Mouse (Mus musculus): ENCODE measurements around the gene Reep3. TPM values are rescaled to one million over a fixed set of nuclear protein-coding genes. Genes with fewer than 3 reads are reported as not detected.

Reep3 gene
- polyA plus RNA-seq, 1 experiment from 2014 or later, result 18.2 TPM

GRCm38 (mm10) chr10:67053475-67053874 lies 43.3 kb downstream of the Reep3 start:
- no peak for DNase-seq (ENCODE audit: low spot score)

- DNase-seq (ENCODE audit: low spot score), result peak; percentile 20
Observed at GRCm38 (mm10) chr10:67052429-67052828, 44.3 kb downstream of the Reep3 start.

- DNase-seq (ENCODE audit: low spot score), result no peak
Observed at GRCm38 (mm10) chr10:67051466-67051865, 45.3 kb downstream of the Reep3 start.

- no peak for DNase-seq (ENCODE audit: low spot score)
Observed at GRCm38 (mm10) chr10:67050766-67051165, 46.0 kb downstream of the Reep3 start.

GRCm38 (mm10) chr10:67049621-67050020 lies 47.1 kb downstream of the Reep3 start:
- no peak for DNase-seq (ENCODE audit: low spot score)

- DNase-seq (ENCODE audit: low spot score), result no peak
Observed at GRCm38 (mm10) chr10:67048871-67049615, 47.7 kb downstream of the Reep3 start.

- DNase-seq (ENCODE audit: low spot score), result no peak
Observed at GRCm38 (mm10) chr10:67047712-67048645, 48.8 kb downstream of the Reep3 start.

- no peak for DNase-seq (ENCODE audit: low spot score)
Observed at GRCm38 (mm10) chr10:67045192-67045899, 51.4 kb downstream of the Reep3 start.

GRCm38 (mm10) chr10:67044346-67044745 lies 52.4 kb downstream of the Reep3 start:
- no peak for DNase-seq (ENCODE audit: low spot score)

- no peak for DNase-seq (ENCODE audit: low spot score)
Observed at GRCm38 (mm10) chr10:67043236-67043635, 53.5 kb downstream of the Reep3 start.

GRCm38 (mm10) chr10:67040410-67040809 lies 56.3 kb downstream of the Reep3 start:
- no peak for DNase-seq (ENCODE audit: low spot score)

- DNase-seq (ENCODE audit: low spot score), result no peak
Observed at GRCm38 (mm10) chr10:67039001-67039400, 57.7 kb downstream of the Reep3 start.

- no peak for DNase-seq (ENCODE audit: low spot score)
Observed at GRCm38 (mm10) chr10:67036542-67036941, 60.2 kb downstream of the Reep3 start.

- no peak for DNase-seq (ENCODE audit: low spot score)
Observed at GRCm38 (mm10) chr10:67036141-67036540, 60.6 kb downstream of the Reep3 start.

- DNase-seq (ENCODE audit: low spot score), result no peak
Observed at GRCm38 (mm10) chr10:67031186-67031585, 65.6 kb downstream of the Reep3 start.

- DNase-seq (ENCODE audit: low spot score), result no peak
Observed at GRCm38 (mm10) chr10:67029297-67029696, 67.4 kb downstream of the Reep3 start.

GRCm38 (mm10) chr10:67026375-67026774 lies 70.4 kb downstream of the Reep3 start:
- no peak for DNase-seq (ENCODE audit: low spot score)

GRCm38 (mm10) chr10:67025573-67026236 lies 71.0 kb downstream of the Reep3 start:
- DNase-seq (ENCODE audit: low spot score), result no peak

- DNase-seq (ENCODE audit: low spot score), result no peak
Observed at GRCm38 (mm10) chr10:67024391-67024790, 72.4 kb downstream of the Reep3 start.

- no peak for DNase-seq (ENCODE audit: low spot score)
Observed at GRCm38 (mm10) chr10:67023092-67023491, 73.7 kb downstream of the Reep3 start.

GRCm38 (mm10) chr10:67021494-67021893 lies 75.3 kb downstream of the Reep3 start:
- DNase-seq (ENCODE audit: low spot score), result no peak
